Mouse (Mus musculus): Measurements from ENCODE around the gene Loxl4.

Gene Loxl4

DNA sequence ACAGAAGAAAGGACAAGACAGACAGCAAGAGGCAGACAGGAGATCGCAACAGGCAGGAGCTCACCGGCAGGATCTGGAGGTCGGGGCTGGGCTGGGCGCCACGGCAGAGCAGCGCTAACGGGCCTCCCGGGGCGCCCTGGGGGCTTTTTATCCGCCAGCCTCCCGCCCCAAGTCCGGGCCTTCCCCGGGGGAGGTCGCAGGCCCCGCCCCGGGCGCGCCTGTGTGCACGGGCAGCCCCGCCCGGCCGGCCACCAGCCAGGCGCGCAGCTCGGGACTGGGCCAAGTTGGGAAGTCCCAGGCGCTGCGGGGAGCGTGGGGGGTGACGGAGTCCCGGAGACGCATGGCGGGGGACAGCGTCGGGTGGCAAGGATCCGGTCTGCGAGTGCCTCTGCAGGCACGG is at the start of gene Loxl4:
TSS of gene Loxl4 (minus strand) at position 160 of the 400 bp plus-strand sequence.
- DNase-seq (ENCODE audit: low spot score): peak; percentile 45

- DNase-seq (ENCODE audit: low spot score): peak; percentile 19
Measured at GRCm38 (mm10) chr19:42661430-42662164, 49.0 kb upstream of the Loxl4 start.

DNA sequence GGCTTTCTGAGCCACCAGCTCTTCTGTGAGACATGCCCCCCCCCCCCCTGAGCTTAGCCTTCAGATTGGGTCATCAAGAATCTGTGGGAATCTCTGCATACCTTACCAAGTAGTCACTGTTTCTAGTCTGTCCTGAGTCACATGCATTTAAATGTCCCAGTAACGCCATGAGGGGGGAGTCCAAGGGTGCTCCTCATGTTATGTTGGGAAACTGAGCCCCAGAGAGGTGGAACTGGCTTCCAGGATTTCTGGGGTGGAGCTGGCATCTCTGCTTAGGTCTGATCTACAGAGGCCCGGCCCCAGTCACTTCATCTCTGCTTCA is 47.6 kb upstream of the Loxl4 start:
- DNase-seq (ENCODE audit: low spot score): no peak

DNA sequence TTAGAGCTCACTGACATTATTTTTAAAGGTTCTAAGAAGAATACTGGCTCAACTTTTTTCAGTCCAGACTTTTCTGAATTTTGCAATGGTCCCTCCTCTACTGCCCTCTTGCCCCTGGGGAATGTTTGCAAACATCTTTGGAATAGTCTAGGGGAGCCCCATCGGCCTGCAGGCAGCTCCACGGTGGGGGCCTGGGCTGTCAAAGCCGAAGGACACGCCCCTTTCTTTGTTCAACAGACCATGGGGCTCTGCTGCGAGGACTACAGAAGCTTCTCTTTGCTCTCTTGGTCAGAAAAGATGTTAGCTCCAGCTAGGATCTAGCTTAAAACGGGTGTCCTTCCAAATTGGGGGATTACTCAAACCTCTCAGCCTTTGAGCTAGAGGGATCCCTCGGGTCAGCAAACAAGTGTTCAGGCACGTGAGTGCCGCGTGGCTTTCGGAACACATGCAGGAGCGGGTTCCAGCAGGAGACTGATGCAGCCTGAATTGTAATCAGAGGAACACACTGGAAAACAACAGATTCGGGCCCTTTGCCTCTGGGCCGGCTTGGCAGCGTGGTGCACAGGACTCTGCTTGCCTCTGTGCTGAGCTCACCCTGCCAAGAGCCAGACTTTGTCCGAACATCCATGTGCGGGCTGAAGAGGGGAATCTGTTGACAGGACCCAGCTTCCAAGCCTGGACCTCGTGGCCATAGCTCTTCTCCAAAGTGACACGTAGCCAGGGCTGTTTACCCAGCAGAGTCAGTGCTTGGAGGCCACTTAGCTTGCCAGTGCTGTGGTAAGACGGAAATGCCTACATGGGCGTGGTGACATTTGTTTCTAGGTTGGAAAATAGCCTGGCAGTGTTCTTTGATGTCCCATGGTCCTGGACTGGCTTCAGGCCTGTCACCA is 47.0 kb upstream of the Loxl4 start:
- peak; percentile 81 for DNase-seq (ENCODE audit: low spot score)

- DNase-seq (ENCODE audit: low spot score): no peak
Measured at GRCm38 (mm10) chr19:42658435-42659135, 46.0 kb upstream of the Loxl4 start.

DNA sequence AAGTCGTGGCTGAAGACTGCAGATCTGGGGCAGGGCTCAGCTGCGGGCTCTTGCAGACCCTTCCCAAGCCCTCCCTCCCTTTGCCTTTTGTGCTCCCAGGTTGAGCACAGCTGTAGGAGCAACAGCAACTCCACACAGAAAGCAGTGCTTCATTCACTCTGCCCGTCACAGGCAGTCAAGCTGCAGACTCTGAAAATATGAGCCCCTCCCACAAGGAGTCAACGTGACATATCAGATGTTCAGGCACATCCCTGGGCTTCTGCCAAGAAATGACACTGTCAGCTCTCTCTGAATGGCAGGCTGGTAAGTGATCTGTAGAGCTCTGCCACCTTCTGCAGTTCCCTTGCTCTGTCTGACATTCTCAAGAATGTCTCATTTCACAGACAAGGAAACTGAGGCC is 45.2 kb upstream of the Loxl4 start:
- no peak for DNase-seq (ENCODE audit: low spot score)

DNA sequence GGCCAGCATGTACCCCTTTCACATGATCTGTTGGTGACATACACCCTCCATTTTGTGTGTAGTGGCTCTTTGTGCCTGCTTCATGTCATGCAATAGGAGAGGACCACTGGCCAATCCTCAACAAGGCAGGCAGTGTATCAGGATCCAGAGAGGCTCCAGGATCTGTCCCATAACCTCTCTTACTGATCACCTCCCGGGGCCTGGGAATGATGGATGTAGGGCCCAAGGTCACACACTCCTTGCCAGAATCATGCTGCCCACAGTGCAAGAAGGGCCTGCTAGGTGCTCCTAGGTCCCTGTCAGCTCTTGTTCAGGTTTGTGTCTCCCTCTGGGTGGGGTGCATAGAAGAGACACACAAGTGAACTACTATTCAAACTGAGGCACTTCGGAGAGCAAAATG is 44.7 kb upstream of the Loxl4 start:
- DNase-seq (ENCODE audit: low spot score): no peak

- DNase-seq (ENCODE audit: low spot score): peak; percentile 69
Measured at GRCm38 (mm10) chr19:42655006-42655405, 42.4 kb upstream of the Loxl4 start.

- no peak for DNase-seq (ENCODE audit: low spot score)
Measured at GRCm38 (mm10) chr19:42653091-42653490, 40.5 kb upstream of the Loxl4 start.

DNA sequence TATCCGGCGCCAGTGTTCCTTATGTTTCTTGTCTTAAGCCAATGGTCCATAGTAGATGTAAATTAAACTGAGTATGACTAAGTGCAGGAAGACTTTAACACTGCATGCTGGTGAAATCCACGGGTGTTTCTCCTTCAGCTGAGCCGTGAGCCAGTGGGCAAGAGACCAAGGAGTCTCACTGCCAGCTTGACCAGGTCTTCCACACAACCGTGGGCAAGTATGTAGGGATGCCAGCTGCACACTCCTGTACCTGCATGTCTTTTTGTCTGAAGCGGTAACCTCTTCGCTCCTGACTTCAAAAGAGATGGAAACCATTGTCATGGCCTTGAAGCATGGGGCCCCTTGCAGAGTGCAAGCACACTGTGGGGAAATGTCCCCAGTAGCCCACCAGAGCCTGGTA is 39.8 kb upstream of the Loxl4 start:
- no peak for DNase-seq (ENCODE audit: low spot score)

DNA sequence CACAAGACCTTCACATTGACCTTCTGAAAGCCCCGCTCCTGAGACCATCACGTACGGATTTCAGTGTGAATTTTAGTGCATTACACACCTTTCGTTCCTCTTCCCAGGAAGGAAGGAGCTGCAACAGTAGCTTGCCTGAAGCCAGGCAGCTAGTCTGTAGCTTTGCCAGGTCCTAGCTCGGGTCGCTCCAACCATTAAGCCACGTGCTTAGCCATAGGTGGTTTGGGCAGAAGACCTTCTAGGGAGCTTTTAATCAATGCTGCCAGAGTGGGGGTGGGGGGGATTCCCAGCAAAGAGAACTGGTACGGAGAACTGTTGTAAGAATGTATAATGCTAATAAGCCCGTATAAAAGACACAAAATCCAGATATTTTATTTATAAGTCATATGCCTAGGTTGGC is 27.6 kb upstream of the Loxl4 start:
- DNase-seq (ENCODE audit: low spot score): no peak

DNA sequence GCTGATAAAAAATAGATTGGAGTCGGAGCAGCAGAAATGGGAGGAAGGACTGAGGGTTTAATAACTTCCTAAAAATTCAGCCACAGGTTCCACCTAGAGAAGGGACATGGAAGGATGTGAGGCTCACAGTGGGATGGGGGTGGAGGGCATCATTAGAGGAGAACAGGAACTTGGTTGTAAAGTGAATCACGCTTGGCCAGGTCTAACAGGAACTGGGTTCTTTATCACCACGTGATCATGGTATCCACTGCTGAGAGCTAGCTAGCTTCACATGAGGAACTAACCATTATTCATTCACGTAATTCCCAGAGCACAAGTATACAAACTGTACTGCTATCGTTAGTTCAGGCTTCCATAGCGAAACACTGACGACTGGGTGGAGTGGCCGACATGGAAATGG is 26.9 kb upstream of the Loxl4 start:
- no peak for DNase-seq (ENCODE audit: low spot score)

- DNase-seq (ENCODE audit: low spot score): peak; percentile 15
Measured at GRCm38 (mm10) chr19:42638604-42639481, 26.2 kb upstream of the Loxl4 start.

- no peak for DNase-seq (ENCODE audit: low spot score)
Measured at GRCm38 (mm10) chr19:42636631-42637030, 24.0 kb upstream of the Loxl4 start.

- no peak for DNase-seq (ENCODE audit: low spot score)
Measured at GRCm38 (mm10) chr19:42633650-42634049, 21.0 kb upstream of the Loxl4 start.

- no peak for DNase-seq (ENCODE audit: low spot score)
Measured at GRCm38 (mm10) chr19:42632301-42632700, 19.7 kb upstream of the Loxl4 start.

- DNase-seq (ENCODE audit: low spot score): peak; percentile 32
Measured at GRCm38 (mm10) chr19:42631541-42631961, 18.9 kb upstream of the Loxl4 start.

GRCm38 (mm10) chr19:42628068-42628467 is 15.5 kb upstream of the Loxl4 start:
- DNase-seq (ENCODE audit: low spot score): no peak

DNA sequence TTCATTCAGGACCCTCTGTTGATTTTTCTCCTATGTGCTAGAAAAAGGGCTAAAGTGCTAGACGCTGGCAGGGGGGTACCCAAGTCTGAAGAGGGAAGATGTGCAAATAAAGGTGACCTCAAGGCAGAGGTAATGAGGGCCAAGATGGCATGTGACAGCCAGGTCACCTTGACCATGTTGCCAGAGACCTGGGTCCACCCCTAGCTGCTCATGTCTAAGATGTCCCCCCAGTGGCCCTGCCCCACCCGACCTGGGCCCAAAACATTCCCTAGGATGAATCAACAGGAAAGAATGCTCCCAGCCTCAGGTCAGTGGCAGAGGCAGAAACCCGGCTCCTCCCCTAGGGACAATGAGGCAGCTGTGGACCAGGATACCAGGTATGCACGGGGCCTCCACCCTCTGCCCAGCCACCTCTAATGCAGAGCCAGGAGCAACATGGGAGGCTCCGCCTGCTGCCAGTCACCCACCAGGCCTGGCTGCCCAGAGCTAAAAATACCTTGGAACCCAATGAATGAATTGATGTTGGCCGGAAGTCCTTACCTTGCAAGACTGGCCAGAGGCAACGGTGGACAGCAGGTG is 1.1 kb upstream of the Loxl4 start:
- no peak for DNase-seq (ENCODE audit: low spot score)

- no peak for DNase-seq (ENCODE audit: low spot score)
Measured at GRCm38 (mm10) chr19:42613116-42613515, 503 bp upstream of the Loxl4 start.

GRCm38 (mm10) chr19:42611746-42612145 is 867 bp downstream of the Loxl4 start:
- DNase-seq (ENCODE audit: low spot score): no peak

Data from lung, postnatal 25 days (tissue).